Mouse (Mus musculus): ENCODE measurements at regions not wholly inside any gene's neighbourhood (a gene's known extent, or its start where the extent isn't known, plus 50 kb on each side); places are given as distances from the start of the nearest gene placed in this dataset.
A peak's percentile ranks its signal among the peaks of the same experiment; 100 is the strongest.

- intact Hi-C loops (cut with DNase I): no loop called here
- no peak for DNase-seq (ENCODE audit: low spot score in 2 of 2)
Measured at GRCm38 (mm10) chr14:72862806-72863526, 153.2 kb upstream of the Fndc3a start.

GRCm38 (mm10) chr14:72854226-72854625 is 144.4 kb upstream of the Fndc3a start:
- intact Hi-C loops (cut with DNase I): no loop called here
- DNase-seq (ENCODE audit: low spot score in 2 of 2): no peak

- intact Hi-C loops (cut with DNase I): no loop called here
- DNase-seq (ENCODE audit: low spot score in 2 of 2): no peak
Measured at GRCm38 (mm10) chr14:72853104-72853503, 143.3 kb upstream of the Fndc3a start.

GRCm38 (mm10) chr14:72850884-72851283 is 141.1 kb upstream of the Fndc3a start:
- DNase-seq (ENCODE audit: low spot score in 2 of 2): no peak
- intact Hi-C loops (cut with DNase I): no loop called here

- intact Hi-C loops (cut with DNase I): no loop called here
- no peak for DNase-seq (ENCODE audit: low spot score in 2 of 2)
Measured at GRCm38 (mm10) chr14:72848271-72848955, 138.6 kb upstream of the Fndc3a start.

GRCm38 (mm10) chr14:72847466-72847865 is 137.7 kb upstream of the Fndc3a start:
- intact Hi-C loops (cut with DNase I): no loop called here
- DNase-seq (ENCODE audit: low spot score in 2 of 2): no peak

GRCm38 (mm10) chr14:72845621-72846440 is 136.0 kb upstream of the Fndc3a start:
- peak in 1 of 2 experiments; percentile 19 for DNase-seq (ENCODE audit: low spot score in 2 of 2)
- intact Hi-C loops (cut with DNase I): no loop called here

- DNase-seq (ENCODE audit: low spot score in 2 of 2): peak in 1 of 2 experiments; percentile 55
- intact Hi-C loops (cut with DNase I): no loop called here
Measured at GRCm38 (mm10) chr14:72844753-72845369, 135.1 kb upstream of the Fndc3a start.

- intact Hi-C loops (cut with DNase I): no loop called here
Measured at GRCm38 (mm10) chr14:72841753-72842152, 131.9 kb upstream of the Fndc3a start.

GRCm38 (mm10) chr14:72835158-72835557 is 125.4 kb upstream of the Fndc3a start:
- DNase-seq (ENCODE audit: low spot score in 2 of 2): no peak
- intact Hi-C loops (cut with DNase I): no loop called here

More at GRCm38 (mm10) chr14:72841753-72842152, 131.9 kb upstream of the Fndc3a start:
- DNase-seq (ENCODE audit: low spot score in 2 of 2): no peak

- intact Hi-C loops (cut with DNase I): no loop called here
- no peak for DNase-seq (ENCODE audit: low spot score in 2 of 2)
Measured at GRCm38 (mm10) chr14:72829261-72829660, 119.5 kb upstream of the Fndc3a start.

- intact Hi-C loops (cut with DNase I): no loop called here
Measured at GRCm38 (mm10) chr14:72825549-72825948, 115.7 kb upstream of the Fndc3a start.

GRCm38 (mm10) chr14:72822231-72822615 is 112.4 kb upstream of the Fndc3a start:
- intact Hi-C loops (cut with DNase I): no loop called here
- peak in 1 of 2 experiments; percentile 10 for DNase-seq (ENCODE audit: low spot score in 2 of 2)

More at GRCm38 (mm10) chr14:72825549-72825948, 115.7 kb upstream of the Fndc3a start:
- no peak for DNase-seq (ENCODE audit: low spot score in 2 of 2)

- DNase-seq (ENCODE audit: low spot score in 2 of 2): no peak
- intact Hi-C loops (cut with DNase I): no loop called here
Measured at GRCm38 (mm10) chr14:72821517-72822230, 111.9 kb upstream of the Fndc3a start.

- intact Hi-C loops (cut with DNase I): no loop called here
- no peak for DNase-seq (ENCODE audit: low spot score in 2 of 2)
Measured at GRCm38 (mm10) chr14:72819037-72819436, 109.2 kb upstream of the Fndc3a start.

- DNase-seq (ENCODE audit: low spot score in 2 of 2): peak in 1 of 2 experiments; percentile 20
- intact Hi-C loops (cut with DNase I): no loop called here
Measured at GRCm38 (mm10) chr14:72817764-72818163, 108.0 kb upstream of the Fndc3a start.

GRCm38 (mm10) chr14:72816847-72817246 is 107.0 kb upstream of the Fndc3a start:
- DNase-seq (ENCODE audit: low spot score in 2 of 2): peak; percentile 27 to 33
- intact Hi-C loops (cut with DNase I): no loop called here

- no peak for DNase-seq (ENCODE audit: low spot score in 2 of 2)
- intact Hi-C loops (cut with DNase I): no loop called here
Measured at GRCm38 (mm10) chr14:72809138-72809537, 99.3 kb upstream of the Fndc3a start.

- intact Hi-C loops (cut with DNase I): no loop called here
Measured at GRCm38 (mm10) chr14:72807947-72808346, 98.1 kb upstream of the Fndc3a start.

More at GRCm38 (mm10) chr14:72807947-72808346, 98.1 kb upstream of the Fndc3a start:
- DNase-seq (ENCODE audit: low spot score in 2 of 2): no peak
